Mouse (Mus musculus): ENCODE data around the gene Acsm4. TPM values are rescaled to one million over a fixed set of nuclear protein-coding genes. Genes with fewer than 3 reads are reported as not detected.
A peak's percentile ranks its signal among the peaks of the same experiment; 100 is the strongest.

Gene Acsm4
- polyA plus RNA-seq (2015; fragmentation: Nextera tagmentation; extraction: Ambion mirVana) = not detected in 2 replicates

DNA sequence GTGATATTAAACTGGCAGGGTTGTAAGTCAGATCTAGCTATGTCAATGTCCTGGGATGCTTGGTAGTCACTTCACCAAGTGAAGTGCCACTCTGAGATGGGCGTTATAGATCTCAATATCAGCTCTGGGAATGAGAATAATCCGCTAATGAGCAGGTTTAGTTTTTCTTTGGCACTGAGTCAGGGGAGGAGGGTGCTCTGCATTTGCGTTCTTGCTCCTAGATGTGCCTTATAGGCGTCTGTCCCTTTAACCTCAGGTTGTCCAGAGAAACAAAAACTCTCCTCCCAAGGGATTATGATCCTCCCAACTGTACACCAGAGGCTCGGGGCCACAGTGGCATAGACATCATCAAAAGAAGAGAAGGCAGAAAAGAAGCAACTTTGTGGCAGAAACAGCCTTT, at the start of gene Acsm4:
Gene Acsm4 (plus strand): TSS at position 301 of the 400 bp plus-strand sequence.
- H3K4me1 ChIP-seq (ENCODE audit: insufficient read depth, low read depth, low read length) = no peaks in the 10 kb centered on the region
- TF ChIP-seq EP300 (IDR thresholded peaks at IDR 0.05) = no peak
- TF ChIP-seq CTCF (IDR thresholded peaks at IDR 0.05) = no peak
- H3K27me3 ChIP-seq (replicated peaks; ENCODE audit: insufficient read depth, low read length) = no peaks in the 10 kb centered on the region
- no peaks in the 10 kb centered on the region for H3K36me3 ChIP-seq (ENCODE audit: insufficient read depth, low read length)
- no peak within 1 kb of the TSS for H3K27ac ChIP-seq (ENCODE audit: low read length)
- no peak within 1 kb of the TSS for H3K9ac ChIP-seq (replicated peaks; ENCODE audit: low read depth)
- no peak for ATAC-seq
- 64% methylated on average over 5 of the region's 5 CpGs for WGBS
- no peak for DNase-seq (ENCODE audit: low spot score)
- no peaks in the 10 kb centered on the region for H3K9me3 ChIP-seq (ENCODE audit: low read length)
- no peak within 1 kb of the TSS for H3K4me2 ChIP-seq (replicated peaks; ENCODE audit: low read depth, low read length)
- H3K4me3 ChIP-seq (ENCODE audit: low read depth, low read length) = no peak within 1 kb of the TSS

- Histone ChIP-seq H3K27ac (ENCODE audit: low read length) (no peak overlapping the region), H3K36me3 (ENCODE audit: insufficient read depth, low read length) (no peaks in the 10 kb centered on the region), H3K4me1 (ENCODE audit: insufficient read depth, low read depth, low read length) (no peaks in the 10 kb centered on the region), H3K27me3 (replicated peaks; ENCODE audit: insufficient read depth, low read length) (no peaks in the 10 kb centered on the region), H3K9ac (replicated peaks; ENCODE audit: low read depth) (no peak overlapping the region), H3K4me2 (replicated peaks; ENCODE audit: low read depth, low read length) (no peak overlapping the region), H3K4me3 (ENCODE audit: low read depth, low read length) (no peak overlapping the region), H3K9me3 (ENCODE audit: low read length) (no peaks in the 10 kb centered on the region)
- no peak for ATAC-seq
- 70% methylated on average over 5 of the region's 5 CpGs for WGBS
- DNase-seq (ENCODE audit: low spot score) = no peak
- no peak for TF ChIP-seq CTCF (IDR thresholded peaks at IDR 0.05)
- no peak for TF ChIP-seq EP300 (IDR thresholded peaks at IDR 0.05)
These were observed 47.5 kb upstream of the Acsm4 start for GRCm38 (mm10) chr7:119642307-119642706.

DNA sequence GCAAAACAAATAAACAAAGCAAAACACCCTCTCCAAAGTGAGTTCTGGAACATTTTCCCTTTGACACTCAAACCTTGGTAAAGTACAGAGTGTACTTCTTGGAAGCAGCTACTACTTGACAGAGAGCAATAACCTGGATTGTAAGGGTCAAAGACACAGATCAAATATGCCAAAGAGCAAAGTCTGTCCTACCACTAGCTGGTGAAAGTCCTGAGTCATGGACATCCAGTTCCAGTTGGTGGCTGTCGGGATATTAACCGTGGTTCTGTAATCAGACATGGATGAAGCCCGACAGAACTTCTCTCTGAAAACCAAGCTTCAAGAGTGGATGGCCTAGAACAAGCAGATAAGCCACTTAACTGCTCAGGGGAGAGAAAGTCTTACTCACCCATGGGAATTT, 21.9 kb upstream of the Acsm4 start:
- ATAC-seq (no peak), DNase-seq (ENCODE audit: low spot score) (no peak)
- Histone ChIP-seq H3K4me3 (ENCODE audit: low read depth, low read length) (no peak overlapping the region), H3K27ac (ENCODE audit: low read length) (no peak overlapping the region), H3K36me3 (ENCODE audit: insufficient read depth, low read length) (no peaks in the 10 kb centered on the region), H3K27me3 (replicated peaks; ENCODE audit: insufficient read depth, low read length) (no peaks in the 10 kb centered on the region), H3K4me2 (replicated peaks; ENCODE audit: low read depth, low read length) (no peak overlapping the region), H3K4me1 (ENCODE audit: insufficient read depth, low read depth, low read length) (no peaks in the 10 kb centered on the region), H3K9ac (replicated peaks; ENCODE audit: low read depth) (no peak overlapping the region), H3K9me3 (ENCODE audit: low read length) (no peaks in the 10 kb centered on the region)
- TF ChIP-seq EP300 (IDR thresholded peaks at IDR 0.05) (no peak), CTCF (IDR thresholded peaks at IDR 0.05) (no peak)
- 79% methylated on average over 3 of the region's 3 CpGs for WGBS

DNA sequence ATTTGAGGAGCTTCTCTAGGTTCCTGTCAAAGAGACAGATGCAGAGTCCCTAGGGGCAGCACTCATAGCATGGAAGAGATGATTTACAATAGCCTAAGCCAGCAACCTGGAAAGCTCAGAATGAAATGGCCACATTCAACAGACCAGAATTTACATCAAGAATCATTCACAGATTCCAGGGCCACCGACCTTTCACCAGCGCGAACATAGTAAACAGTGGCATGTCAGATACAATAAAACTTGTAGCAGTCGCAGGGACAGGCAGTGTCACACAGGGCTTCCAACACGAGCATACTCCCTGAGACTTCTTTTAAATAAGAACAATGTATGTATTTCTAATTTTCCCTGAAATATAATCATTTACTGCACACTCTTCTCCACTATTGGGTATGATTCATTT, 19.4 kb upstream of the Acsm4 start:
- Histone ChIP-seq H3K4me1 (ENCODE audit: insufficient read depth, low read depth, low read length) (no peaks in the 10 kb centered on the region), H3K27ac (ENCODE audit: low read length) (no peak overlapping the region), H3K9me3 (ENCODE audit: low read length) (no peaks in the 10 kb centered on the region), H3K4me2 (replicated peaks; ENCODE audit: low read depth, low read length) (no peak overlapping the region), H3K27me3 (replicated peaks; ENCODE audit: insufficient read depth, low read length) (no peaks in the 10 kb centered on the region), H3K9ac (replicated peaks; ENCODE audit: low read depth) (no peak overlapping the region), H3K4me3 (ENCODE audit: low read depth, low read length) (no peak overlapping the region), H3K36me3 (ENCODE audit: insufficient read depth, low read length) (no peaks in the 10 kb centered on the region)
- TF ChIP-seq EP300 (IDR thresholded peaks at IDR 0.05) (no peak), CTCF (IDR thresholded peaks at IDR 0.05) (no peak)
- WGBS = 64% methylated on average over 5 of the region's 5 CpGs
- no peak for ATAC-seq
- DNase-seq (ENCODE audit: low spot score) = no peak

- ATAC-seq = no peak
- H3K4me1 ChIP-seq (ENCODE audit: insufficient read depth, low read depth, low read length) = no peaks in the 10 kb centered on the region
- DNase-seq (ENCODE audit: low spot score) = no peak
- no peak overlapping the region for H3K4me3 ChIP-seq (ENCODE audit: low read depth, low read length)
- no peaks in the 10 kb centered on the region for H3K27me3 ChIP-seq (replicated peaks; ENCODE audit: insufficient read depth, low read length)
- no peaks in the 10 kb centered on the region for H3K9me3 ChIP-seq (ENCODE audit: low read length)
- H3K36me3 ChIP-seq (ENCODE audit: insufficient read depth, low read length) = no peaks in the 10 kb centered on the region
- WGBS = 50% methylated on average over 6 of the region's 6 CpGs
- no peak overlapping the region for H3K9ac ChIP-seq (replicated peaks; ENCODE audit: low read depth)
- TF ChIP-seq EP300 (IDR thresholded peaks at IDR 0.05) (no peak), CTCF (IDR thresholded peaks at IDR 0.05) (peak; percentile 49)
- no peak overlapping the region for H3K27ac ChIP-seq (ENCODE audit: low read length)
- no peak overlapping the region for H3K4me2 ChIP-seq (replicated peaks; ENCODE audit: low read depth, low read length)
These were observed 18.9 kb upstream of the Acsm4 start for GRCm38 (mm10) chr7:119670925-119671324.

GRCm38 (mm10) chr7:119673465-119673864, 16.4 kb upstream of the Acsm4 start:
- no peaks in the 10 kb centered on the region for H3K36me3 ChIP-seq (ENCODE audit: insufficient read depth, low read length)
- no peak overlapping the region for H3K27ac ChIP-seq (ENCODE audit: low read length)
- no peak overlapping the region for H3K4me3 ChIP-seq (ENCODE audit: low read depth, low read length)
- DNase-seq (ENCODE audit: low spot score) = peak; percentile 72
- no peak overlapping the region for H3K9ac ChIP-seq (replicated peaks; ENCODE audit: low read depth)
- TF ChIP-seq CTCF (IDR thresholded peaks at IDR 0.05) (peak; percentile 87), EP300 (IDR thresholded peaks at IDR 0.05) (no peak)
- peak; percentile 48 for ATAC-seq
- no peaks in the 10 kb centered on the region for H3K27me3 ChIP-seq (replicated peaks; ENCODE audit: insufficient read depth, low read length)
- H3K4me1 ChIP-seq (ENCODE audit: insufficient read depth, low read depth, low read length) = no peaks in the 10 kb centered on the region
- no peak overlapping the region for H3K4me2 ChIP-seq (replicated peaks; ENCODE audit: low read depth, low read length)
- WGBS = 14% methylated on average over 6 of the region's 6 CpGs
- H3K9me3 ChIP-seq (ENCODE audit: low read length) = no peaks in the 10 kb centered on the region

DNA sequence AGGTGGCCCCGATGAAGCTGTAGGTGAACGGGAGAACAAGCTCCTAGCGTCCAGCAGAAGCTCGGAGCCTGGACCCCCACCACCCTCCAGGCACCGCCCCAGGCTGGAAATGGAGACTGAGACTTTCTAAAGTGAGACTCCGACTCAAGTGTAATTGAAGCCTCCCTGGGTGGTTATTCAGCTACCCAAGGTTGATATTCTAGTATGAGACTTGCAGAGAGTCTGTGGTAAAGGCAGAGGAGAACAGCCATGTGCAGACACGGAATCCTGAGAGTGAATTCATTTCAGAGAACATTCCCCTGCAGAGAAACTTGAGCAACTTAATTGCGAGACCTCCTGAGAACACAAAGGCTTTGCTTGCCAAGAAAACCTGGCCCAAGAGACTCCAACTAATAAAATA, 9.7 kb upstream of the Acsm4 start:
- DNase-seq (ENCODE audit: low spot score) (no peak), ATAC-seq (no peak)
- no peak overlapping the region for H3K4me3 ChIP-seq (ENCODE audit: low read depth, low read length)
- H3K4me1 ChIP-seq (ENCODE audit: insufficient read depth, low read depth, low read length) = no peaks in the 10 kb centered on the region
- no peaks in the 10 kb centered on the region for H3K9me3 ChIP-seq (ENCODE audit: low read length)
- TF ChIP-seq CTCF (IDR thresholded peaks at IDR 0.05) (no peak), EP300 (IDR thresholded peaks at IDR 0.05) (no peak)
- no peak overlapping the region for H3K9ac ChIP-seq (replicated peaks; ENCODE audit: low read depth)
- H3K4me2 ChIP-seq (replicated peaks; ENCODE audit: low read depth, low read length) = no peak overlapping the region
- no peak overlapping the region for H3K27ac ChIP-seq (ENCODE audit: low read length)
- H3K27me3 ChIP-seq (replicated peaks; ENCODE audit: insufficient read depth, low read length) = no peaks in the 10 kb centered on the region
- H3K36me3 ChIP-seq (ENCODE audit: insufficient read depth, low read length) = no peaks in the 10 kb centered on the region
- 57% methylated on average over 8 of the region's 8 CpGs for WGBS
